Mouse (Mus musculus) liver, embryonic 14.5 days (tissue): ENCODE results near the gene Pou3f4.

Source experiments
- CTCF ChIP-seq: IDR thresholded peaks from 2 replicates; pipeline ENCODE4 v1.5.1; 2016; ENCODE audit warnings: antibody characterized with exemption, low read depth, control low read depth
- EP300 ChIP-seq: IDR thresholded peaks from 2 replicates; pipeline ENCODE4 v1.6.1; 2016; ENCODE audit warnings: antibody characterized with exemption, low read depth

DNA sequence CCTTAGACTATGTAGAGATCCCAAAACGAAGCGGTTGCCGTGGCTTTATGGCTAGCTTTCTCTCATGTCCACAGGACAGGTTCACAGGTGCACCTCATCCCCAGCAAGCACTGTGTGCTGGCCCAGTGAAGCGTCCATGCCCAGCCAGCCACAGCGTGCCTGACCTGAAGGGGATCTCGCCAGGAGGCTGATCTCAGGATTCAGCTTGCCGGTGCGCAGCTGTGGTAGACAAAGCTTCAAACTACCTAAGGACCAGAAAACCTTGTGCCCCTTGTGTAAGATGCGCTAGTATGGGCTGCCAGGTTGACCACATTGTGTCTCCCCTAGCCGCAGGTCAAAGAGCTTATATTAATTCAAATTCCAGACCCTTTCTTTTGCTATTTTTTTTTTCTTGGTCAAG is 3.1 kb downstream of the Pou3f4 start:
- no peak for TF ChIP-seq CTCF
- TF ChIP-seq EP300 = no peak
